Mouse (Mus musculus): ENCODE data around the gene Olfr275. TPM values are rescaled to one million over a fixed set of nuclear protein-coding genes. Genes with fewer than 3 reads are reported as not detected.
"Not testable (repeated sequence)": the region's sequence is repeated elsewhere in the genome, so short reads cannot be mapped to it uniquely, and the experiment has no call there.

The Olfr275 gene
- total RNA-seq (2015) (not detected in 2 replicates), total RNA-seq (2017) (not detected in 2 replicates)

GRCm38 (mm10) chr4:52814304-52814703, at the start of gene Olfr275:
TSS of gene Olfr275 (plus strand) at chr4:52814604.
- no peak for ATAC-seq (ENCODE audit: poor library complexity, severe bottlenecking)

- ATAC-seq (ENCODE audit: poor library complexity, severe bottlenecking): no peak
Observed at GRCm38 (mm10) chr4:52765612-52766011, 48.8 kb upstream of the Olfr275 start.

- ATAC-seq (ENCODE audit: poor library complexity, severe bottlenecking): no peak
Observed at GRCm38 (mm10) chr4:52772186-52772585, 42.2 kb upstream of the Olfr275 start.

GRCm38 (mm10) chr4:52800013-52800412, 14.4 kb upstream of the Olfr275 start:
- no peak for ATAC-seq (ENCODE audit: poor library complexity, severe bottlenecking)

GRCm38 (mm10) chr4:52811871-52812270, 2.5 kb upstream of the Olfr275 start:
- ATAC-seq (ENCODE audit: poor library complexity, severe bottlenecking): no peak

GRCm38 (mm10) chr4:52821375-52821774, 7.0 kb downstream of the Olfr275 start:
- no peak for ATAC-seq (ENCODE audit: poor library complexity, severe bottlenecking)

GRCm38 (mm10) chr4:52845411-52845810, 31.0 kb downstream of the Olfr275 start:
- not testable (repeated sequence) for ATAC-seq (ENCODE audit: poor library complexity, severe bottlenecking)

GRCm38 (mm10) chr4:52849039-52849635, 34.7 kb downstream of the Olfr275 start:
- no peak for ATAC-seq (ENCODE audit: poor library complexity, severe bottlenecking)

- no peak for ATAC-seq (ENCODE audit: poor library complexity, severe bottlenecking)
Observed at GRCm38 (mm10) chr4:52849672-52850071, 35.3 kb downstream of the Olfr275 start.

- no peak for ATAC-seq (ENCODE audit: poor library complexity, severe bottlenecking)
Observed at GRCm38 (mm10) chr4:52859136-52859535, 44.7 kb downstream of the Olfr275 start, which contains the start of gene Olfr273. TSS of gene Olfr273 (minus strand) at chr4:52859236.

GRCm38 (mm10) chr4:52864156-52864555, 49.8 kb downstream of the Olfr275 start:
- no peak for ATAC-seq (ENCODE audit: poor library complexity, severe bottlenecking)

Other genes starting within 250 kb of the Olfr275 start
- not detected in 2 replicates for gene Toporsl, start 218.3 kb upstream of the Olfr275 start, total RNA-seq (2015)
- gene Toporsl, start 218.3 kb upstream of the Olfr275 start, total RNA-seq (2017): not detected in 2 replicates
- gene Olfr273, start 44.6 kb downstream of the Olfr275 start, total RNA-seq (2015): not detected in 2 replicates
- not detected in 2 replicates for gene Olfr273, start 44.6 kb downstream of the Olfr275 start, total RNA-seq (2017)
- gene Olfr272, start 104.6 kb downstream of the Olfr275 start, total RNA-seq (2015): not detected in 2 replicates
- gene Olfr272, start 104.6 kb downstream of the Olfr275 start, total RNA-seq (2017): not detected in 2 replicates
- not detected in 2 replicates for gene Olfr270, start 149.9 kb downstream of the Olfr275 start, total RNA-seq (2015)
- gene Olfr270, start 149.9 kb downstream of the Olfr275 start, total RNA-seq (2017): not detected in 2 replicates
- not detected in 2 replicates for gene Nipsnap3a, start 174.7 kb downstream of the Olfr275 start, total RNA-seq (2015)
- not detected in 2 replicates for gene Nipsnap3a, start 174.7 kb downstream of the Olfr275 start, total RNA-seq (2017)
- gene Nipsnap3b, start 197.3 kb downstream of the Olfr275 start, total RNA-seq (2015): 64.5 and 75.2 TPM in 2 replicates
- 38.2 and 42.1 TPM in 2 replicates for gene Nipsnap3b, start 197.3 kb downstream of the Olfr275 start, total RNA-seq (2017)

All from megakaryocyte, adult 5-6 weeks (primary cell).